Mouse (Mus musculus): ENCODE results near the gene Sbds. TPM values are rescaled to one million over a fixed set of nuclear protein-coding genes. Genes with fewer than 3 reads are reported as not detected.

Sbds gene
- polyA plus RNA-seq, 1 experiment from 2014 or later, result 70.5 TPM

DNA sequence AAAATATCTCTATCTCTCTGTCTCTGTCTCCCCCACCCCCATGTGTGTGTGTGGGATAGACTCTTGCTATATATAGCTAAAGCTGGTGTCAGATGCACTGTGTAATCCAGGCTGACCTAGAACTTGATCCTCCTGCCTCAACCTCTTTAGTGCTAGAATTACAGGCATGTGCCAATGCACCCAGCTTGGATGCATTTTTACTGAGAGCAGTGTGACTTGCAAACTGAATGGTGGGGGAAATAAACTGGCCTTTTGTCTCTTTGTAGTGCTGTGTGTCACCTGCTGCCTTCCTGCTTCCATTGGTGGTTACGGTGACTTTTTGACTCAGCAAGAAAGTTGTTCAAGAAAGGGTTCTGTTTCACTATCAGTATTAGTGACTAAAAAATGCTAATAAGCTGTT is 59.0 kb downstream of the Sbds start:
- Histone ChIP-seq H3K36me3 (peaks cover 64% of the 10 kb centered on the region), H3K9me3 (no peaks in the 10 kb centered on the region), H3K4me3 (no peak overlapping the region), H3K27ac (replicated peaks) (no peak overlapping the region), H3K4me1 (no peaks in the 10 kb centered on the region), H3K9ac (replicated peaks) (no peak overlapping the region), H3K4me2 (replicated peaks) (no peak overlapping the region), H3K27me3 (no peaks in the 10 kb centered on the region)
- ATAC-seq (ENCODE audit: low FRiP score, low read depth), result no peak
- 98% methylated on average over 1 of the region's 1 CpGs for WGBS

Other genes starting within 250 kb of the Sbds start
- 26.5 and 29.1 TPM in 2 replicates for gene Asl, start 226.3 kb downstream of the Sbds start, polyA plus RNA-seq (2016; fragmentation: Nextera tagmentation; extraction: Ambion mirVana)
- 59.4 and 66.5 TPM in 2 replicates for gene Crcp, start 226.2 kb downstream of the Sbds start, polyA plus RNA-seq (2016; fragmentation: Nextera tagmentation; extraction: Ambion mirVana)
- 63.1 and 65.9 TPM in 2 replicates for gene Tpst1, start 182.2 kb downstream of the Sbds start, polyA plus RNA-seq (2016; fragmentation: Nextera tagmentation; extraction: Ambion mirVana)
- 8.3 and 9.3 TPM in 2 replicates for gene Kctd7, start 110.7 kb downstream of the Sbds start, polyA plus RNA-seq (2016; fragmentation: Nextera tagmentation; extraction: Ambion mirVana)
- 33.1 and 36.9 TPM in 2 replicates for gene Rabgef1, start 83.7 kb downstream of the Sbds start, polyA plus RNA-seq (2016; fragmentation: Nextera tagmentation; extraction: Ambion mirVana)
- gene Tmem248, start 38.4 kb downstream of the Sbds start, polyA plus RNA-seq (2016; fragmentation: Nextera tagmentation; extraction: Ambion mirVana), result 33.1 and 34.1 TPM in 2 replicates
- 28.6 and 30.4 TPM in 2 replicates for gene Tyw1, start 89 bp upstream of the Sbds start, polyA plus RNA-seq (2016; fragmentation: Nextera tagmentation; extraction: Ambion mirVana)
- 0.89 and 1.2 TPM in 2 replicates for gene Caln1, start 113.9 kb upstream of the Sbds start, polyA plus RNA-seq (2016; fragmentation: Nextera tagmentation; extraction: Ambion mirVana)
- gene A330070K13Rik, start 129.1 kb upstream of the Sbds start, polyA plus RNA-seq (2016; fragmentation: Nextera tagmentation; extraction: Ambion mirVana), result not detected in 2 replicates